In genomic region chr4:77710231-77710630, GRCm38 (mm10) we compare ENCODE assay signal across 19 mouse cellular contexts.
"Had no signal": no experiment of that assay in that cellular context is flagged by ENCODE, and none has a peak within 500 bp of the region (broad histone marks: within the 10 kb centered on the region; RNA-seq: fewer than 3 reads in every experiment).

No protein-coding gene starts in this region.

- H3K27me3 ChIP-seq: lung, embryonic 15.5 days; midbrain, embryonic 12.5 days; neural tube, embryonic 13.5 days; neural tube, embryonic 15.5 days had no signal

- H3K27ac ChIP-seq: lung, embryonic 15.5 days; midbrain, embryonic 10.5 days; midbrain, embryonic 12.5 days; neural tube, embryonic 13.5 days; neural tube, embryonic 15.5 days had no signal

- H3K4me2 ChIP-seq: lung, embryonic 15.5 days; midbrain, embryonic 12.5 days; neural tube, embryonic 13.5 days; neural tube, embryonic 15.5 days had no signal

- ATAC-seq: lung, postnatal 0 days; midbrain, embryonic 16.5 days had no signal

- H3K9ac ChIP-seq: lung, embryonic 15.5 days; midbrain, embryonic 12.5 days; neural tube, embryonic 13.5 days; neural tube, embryonic 15.5 days had no signal

- H3K36me3 ChIP-seq: lung, embryonic 15.5 days; midbrain, embryonic 10.5 days; midbrain, embryonic 12.5 days; neural tube, embryonic 13.5 days; neural tube, embryonic 15.5 days had no signal

- DNase-seq: lung, adult 2 months; lung, postnatal 4 days; midbrain, embryonic 14.5 days; retina, postnatal 1 day; right cerebral cortex, adult 18-20 months; right cerebral cortex, postnatal 25 days; right cerebral cortex, postnatal 4 days; spleen, adult 18-20 months; thymus, adult 18-20 months; thymus, postnatal 14 days; thymus, postnatal 36 days had no signal

- H3K4me3 ChIP-seq: lung, embryonic 15.5 days; midbrain, embryonic 10.5 days; midbrain, embryonic 12.5 days; myocyte; neural tube, embryonic 13.5 days; neural tube, embryonic 15.5 days had no signal

- H3K4me1 ChIP-seq: lung, embryonic 15.5 days; midbrain, embryonic 10.5 days; midbrain, embryonic 12.5 days; neural tube, embryonic 13.5 days; neural tube, embryonic 15.5 days had no signal

- H3K9me3 ChIP-seq: lung, embryonic 15.5 days; midbrain, embryonic 10.5 days; midbrain, embryonic 12.5 days; neural tube, embryonic 13.5 days; neural tube, embryonic 15.5 days had no signal
